Mouse (Mus musculus): ENCODE results near the gene Gm7534. TPM values are rescaled to one million over a fixed set of nuclear protein-coding genes. Genes with fewer than 3 reads are reported as not detected.
A peak's percentile ranks its signal among the peaks of the same experiment; 100 is the strongest.

Gm7534 gene
- total and polyA plus RNA-seq, 3 experiments: not detected

- Histone ChIP-seq H3K27me3 (ENCODE audit: control insufficient read depth in 1 of 2, insufficient read depth in 2 of 2, low read length in 2 of 2) (no peaks in the 10 kb centered on the region), H3K79me2 (ENCODE audit: control insufficient read depth, insufficient read depth, low read length, poor library complexity) (peaks cover 10% of the 10 kb centered on the region)
- TF ChIP-seq POLR2AphosphoS5 (IDR thresholded peaks at IDR 0.05; ENCODE audit: borderline replicate concordance, low read depth, low read length): no peak
Observed at GRCm38 (mm10) chr4:134246256-134246655, 43.5 kb upstream of the Gm7534 start.

GRCm38 (mm10) chr4:134245148-134245843 is 42.5 kb upstream of the Gm7534 start, which contains the start of gene Zfp593:
TSS of gene Zfp593 (minus strand) at chr4:134245592.
- H3K79me2 ChIP-seq (ENCODE audit: control insufficient read depth, insufficient read depth, low read length, poor library complexity): peaks cover 10% of the 10 kb centered on the region
- H3K9ac ChIP-seq (ENCODE audit: control insufficient read depth, low read depth, low read length, poor library complexity, severe bottlenecking): peak within 1 kb of the TSS; percentile 97
- peaks cover 2 to 17% of the 10 kb centered on the region in 2 experiments; a peak in 3 of 4 replicates for H3K4me1 ChIP-seq (ENCODE audit: control insufficient read depth in 1 of 2, insufficient read depth in 2 of 2, low read length in 2 of 2)
- H3K9me3 ChIP-seq (replicated peaks; ENCODE audit: insufficient read depth, low read length): no peaks in the 10 kb centered on the region
- peak within 1 kb of the TSS; percentile 40; the same call in 1 of the 2 replicates for H3K27ac ChIP-seq (ENCODE audit: control insufficient read depth, low read depth, low read length)
- H3K27me3 ChIP-seq (ENCODE audit: control insufficient read depth in 1 of 2, insufficient read depth in 2 of 2, low read length in 2 of 2): no peaks in the 10 kb centered on the region
- H3K36me3 ChIP-seq (ENCODE audit: control insufficient read depth in 1 of 2, insufficient read depth in 2 of 2, low read length in 2 of 2): peaks cover 0 to 3% of the 10 kb centered on the region in 2 experiments; a peak in 2 of 4 replicates
- H3K4me3 ChIP-seq (ENCODE audit: control insufficient read depth in 1 of 2, insufficient read depth in 1 of 2, low read depth in 2 of 2, low read length in 2 of 2): peak within 1 kb of the TSS; percentile 74 to 99
- DNase-seq (ENCODE audit: low read depth, low spot score): peak; percentile 94
- peak; percentile 55; the same call in 1 of the 2 replicates for TF ChIP-seq TCF12 (IDR thresholded peaks at IDR 0.05; ENCODE audit: low read depth, low read length)
- TF ChIP-seq MAX (IDR thresholded peaks at IDR 0.05; ENCODE audit: low read length): peak; percentile 92
- no peak for TF ChIP-seq CHD1 (IDR thresholded peaks at IDR 0.05; ENCODE audit: low read depth, low read length)
- peak; percentile 85 for TF ChIP-seq NELFE (IDR thresholded peaks at IDR 0.05; ENCODE audit: low read depth, low read length)
- no peak; the same call in 1 of the 2 replicates for TF ChIP-seq MYB (IDR thresholded peaks at IDR 0.05; ENCODE audit: low read depth, low read length)
- peak; percentile 66; the same call in 1 of the 2 replicates for TF ChIP-seq ETS1 (IDR thresholded peaks at IDR 0.05; ENCODE audit: low read depth, low read length)
- TF ChIP-seq MAZ (IDR thresholded peaks at IDR 0.05; ENCODE audit: low read depth, low read length): peak; percentile 71; the same call in 1 of the 2 replicates
- TF ChIP-seq SMC3 (IDR thresholded peaks at IDR 0.05; ENCODE audit: low read depth, low read length): peak; percentile 24; the same call in 1 of the 2 replicates
- TF ChIP-seq CHD2 (IDR thresholded peaks at IDR 0.05; ENCODE audit: low read length): peak; percentile 34; the same call in 1 of the 2 replicates
- TF ChIP-seq ELF1 (IDR thresholded peaks at IDR 0.05; ENCODE audit: low read depth, low read length): peak; percentile 95
- TF ChIP-seq TBP (IDR thresholded peaks at IDR 0.05; ENCODE audit: low read depth, low read length): peak; percentile 65
- no peak for TF ChIP-seq ZNF384 (IDR thresholded peaks at IDR 0.05; ENCODE audit: low read depth, low read length)
- TF ChIP-seq SIN3A (IDR thresholded peaks at IDR 0.05; ENCODE audit: low read length): peak; percentile 98
- TF ChIP-seq USF2 (IDR thresholded peaks at IDR 0.05; ENCODE audit: borderline replicate concordance in 1 of 2, insufficient read depth in 1 of 2, low read depth in 1 of 2, low read length in 2 of 2): no peak
- peak; percentile 61; the same call in 1 of the 2 replicates for TF ChIP-seq BHLHE40 (IDR thresholded peaks at IDR 0.05; ENCODE audit: borderline replicate concordance, low read depth, low read length)
- 0 out of 2 replicates have a peak, but pooled peaks have one; percentile 46 for TF ChIP-seq GABPA (IDR thresholded peaks at IDR 0.05; ENCODE audit: low read depth, low read length)
- no peak for TF ChIP-seq MEF2A (IDR thresholded peaks at IDR 0.05; ENCODE audit: extremely low read depth, insufficient replicate concordance, low read depth, low read length, poor library complexity, severe bottlenecking)
- TF ChIP-seq ZC3H11A (IDR thresholded peaks at IDR 0.05; ENCODE audit: low read depth, low read length): no peak
- no peak for TF ChIP-seq RAD21 (IDR thresholded peaks at IDR 0.05; ENCODE audit: low read depth, low read length)
- TF ChIP-seq ZMIZ1 (IDR thresholded peaks at IDR 0.05; ENCODE audit: low read depth, low read length): no peak
- no peak for TF ChIP-seq RCOR1 (IDR thresholded peaks at IDR 0.05; ENCODE audit: low read depth, low read length)
- TF ChIP-seq KAT2A (conservative IDR thresholded peaks at IDR 0.05; ENCODE audit: low read depth, low read length): peak; percentile 50; the same call in 1 of the 2 replicates
- TF ChIP-seq MAFK (IDR thresholded peaks at IDR 0.05; ENCODE audit: borderline replicate concordance, low read depth, low read length): no peak
- TF ChIP-seq MYC (IDR thresholded peaks at IDR 0.05; ENCODE audit: low read depth, low read length): peak; percentile 93
- TF ChIP-seq POLR2AphosphoS5 (IDR thresholded peaks at IDR 0.05; ENCODE audit: borderline replicate concordance, low read depth, low read length): no peak
- TF ChIP-seq MXI1 (IDR thresholded peaks at IDR 0.05; ENCODE audit: low read depth, low read length): peak; percentile 99
- TF ChIP-seq ZKSCAN1 (IDR thresholded peaks at IDR 0.05; ENCODE audit: low read depth, low read length): no peak
- TF ChIP-seq NRF1 (IDR thresholded peaks at IDR 0.05; ENCODE audit: insufficient read depth, low read depth, low read length, poor library complexity, severe bottlenecking): no peak
- no peak for TF ChIP-seq JUND (IDR thresholded peaks at IDR 0.05; ENCODE audit: low read depth, low read length)

More at GRCm38 (mm10) chr4:134246256-134246655, 43.5 kb upstream of the Gm7534 start:
- no peak overlapping the region for H3K4me3 ChIP-seq (ENCODE audit: control insufficient read depth in 1 of 2, insufficient read depth in 1 of 2, low read depth in 2 of 2, low read length in 2 of 2)
- H3K27ac ChIP-seq (ENCODE audit: control insufficient read depth, low read depth, low read length): no peak overlapping the region
- peaks cover 0 to 3% of the 10 kb centered on the region in 2 experiments; a peak in 2 of 4 replicates for H3K36me3 ChIP-seq (ENCODE audit: control insufficient read depth in 1 of 2, insufficient read depth in 2 of 2, low read length in 2 of 2)
- no peaks in the 10 kb centered on the region for H3K9me3 ChIP-seq (replicated peaks; ENCODE audit: insufficient read depth, low read length)
- peak overlapping the region; percentile 69 for H3K9ac ChIP-seq (ENCODE audit: control insufficient read depth, low read depth, low read length, poor library complexity, severe bottlenecking)
- DNase-seq (ENCODE audit: low read depth, low spot score): no peak
- H3K4me1 ChIP-seq (ENCODE audit: control insufficient read depth in 1 of 2, insufficient read depth in 2 of 2, low read length in 2 of 2): peaks cover 2 to 17% of the 10 kb centered on the region in 2 experiments; a peak in 3 of 4 replicates

All from MEL (cell line).